Mouse (Mus musculus): ENCODE measurements around the gene Prr12.

DNA sequence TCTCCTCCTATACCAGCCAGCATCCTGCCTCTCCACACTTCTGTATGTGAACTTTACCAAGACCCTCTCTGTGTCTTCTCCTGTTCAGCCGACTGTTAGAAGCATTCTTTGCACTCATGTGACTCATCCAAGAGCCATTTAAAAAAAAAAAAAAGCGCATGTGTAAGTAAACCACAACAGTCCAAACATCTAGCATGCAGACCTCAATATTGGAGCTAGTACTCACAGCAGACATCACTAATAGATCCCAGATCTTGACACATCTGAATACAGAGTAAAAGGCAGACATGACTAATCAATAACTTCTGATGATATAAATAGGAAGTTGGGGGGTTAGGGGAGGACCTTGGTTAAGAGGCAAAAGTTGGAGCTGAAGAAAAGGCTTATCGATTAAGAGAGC lies 17.1 kb downstream of the Prr12 start:
- TF ChIP-seq POLR2A (IDR thresholded peaks at IDR 0.05; ENCODE audit: insufficient read depth, low read depth, low read length) (no peak), CTCF (IDR thresholded peaks at IDR 0.05; ENCODE audit: insufficient read depth, low read depth, low read length) (no peak)
